Mouse (Mus musculus) stomach, postnatal 0 days (tissue): ENCODE results near the gene Dmwd.

Experiments
- CTCF ChIP-seq: IDR thresholded peaks from 2 replicates; pipeline ENCODE4 v1.5.1; 2016; ENCODE audit warnings: antibody characterized with exemption, low read depth, mild to moderate bottlenecking, moderate library complexity
- EP300 ChIP-seq: optimal IDR thresholded peaks from 2 replicates; pipeline ENCODE3; 2016; ENCODE audit warnings: antibody characterized with exemption

- TF ChIP-seq CTCF (no peak), EP300 (no peak)
Measured at GRCm38 (mm10) chr7:19077761-19078160, 1.7 kb downstream of the Dmwd start.
